8 mouse cellular contexts compared by ENCODE assay signal in the genomic region with DNA sequence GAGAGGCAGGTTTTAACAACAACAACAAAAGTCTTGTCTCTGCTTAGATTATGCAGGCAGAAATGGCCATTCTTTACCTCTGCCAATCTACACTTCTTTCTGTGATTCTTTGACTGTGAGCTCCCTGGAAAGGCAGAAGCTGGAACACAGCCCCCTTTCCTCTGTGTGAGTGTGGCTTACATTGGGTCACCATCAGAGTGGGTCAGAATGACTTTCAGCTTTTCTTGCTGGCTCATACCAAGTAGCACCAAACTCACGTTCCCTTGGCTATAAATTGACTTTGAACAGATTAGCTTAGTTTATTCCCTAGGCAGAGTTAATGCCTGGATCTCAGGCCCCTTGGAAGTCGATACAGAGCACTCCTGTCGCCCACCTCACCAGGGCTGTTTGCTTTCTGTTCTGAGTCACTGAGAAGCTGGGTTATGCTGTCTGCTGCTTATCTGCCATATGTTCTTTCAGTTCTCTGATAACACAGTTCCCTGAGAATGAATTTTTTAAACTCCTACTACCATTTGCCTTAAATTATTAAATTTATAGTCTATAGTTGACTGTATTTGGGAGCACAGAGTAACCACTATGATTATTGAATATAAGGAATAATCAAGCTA. TPM values are rescaled to one million over a fixed set of nuclear protein-coding genes. Genes with fewer than 3 reads are reported as not detected.
DNase-seq lines count a peak whose midpoint lies in the region; ATAC-seq and TF ChIP-seq lines count a peak whose summit lies in the region.
"Had no signal": no experiment of that assay in that cellular context is flagged by ENCODE, and none has a peak within 500 bp of the region (broad histone marks: within the 10 kb centered on the region; RNA-seq: fewer than 3 reads in every experiment).

No protein-coding gene starts in this region.

- peak overlapping the region in 1 of 2 experiments; percentile 45; a peak in 2 of 4 replicates for H3K27ac ChIP-seq in heart, embryonic 14.5 days (replicated peaks in 1 of 2; ENCODE audit: control insufficient read depth in 1 of 2, insufficient read depth in 1 of 2, low read depth in 2 of 2, low read length in 2 of 2)
- H3K27ac ChIP-seq in cerebellum, adult 2 months (ENCODE audit: insufficient read depth, low read length) = no peak overlapping the region
- no peak overlapping the region for H3K27ac ChIP-seq in midbrain, postnatal 0 days (ENCODE audit: low read depth, low read length)

- no peak for DNase-seq in heart, postnatal 14 days
- peak; percentile 10 to 13 for DNase-seq in right cerebral cortex, adult 2 months (ENCODE audit: low spot score in 2 of 2)
- no peak for DNase-seq in right cerebral cortex, postnatal 4 days
- peak; percentile 5 to 6 for DNase-seq in left cerebral cortex, postnatal 36 days (ENCODE audit: low spot score in 2 of 2)
- no peak for DNase-seq in cerebellum, adult 2 months
- DNase-seq in midbrain, postnatal 0 days (ENCODE audit: low spot score) = no peak

- intact Hi-C loops in heart, postnatal 14 days (cut with DNase I) = no loop called here
- intact Hi-C loops in left cerebral cortex, postnatal 36 days (cut with DNase I) = no loop called here

- peak overlapping the region; percentile 53 for H3K4me2 ChIP-seq in heart, embryonic 14.5 days (ENCODE audit: low read length)
- H3K4me2 ChIP-seq in midbrain, postnatal 0 days (ENCODE audit: low read depth, low read length, poor library complexity, severe bottlenecking) = no peak overlapping the region

- no peak overlapping the region for H3K4me3 ChIP-seq in heart, embryonic 14.5 days (ENCODE audit: control insufficient read depth in 1 of 2, insufficient read depth in 1 of 2, low read depth in 1 of 2, low read length in 2 of 2)
- H3K4me3 ChIP-seq in cerebellum, adult 2 months (replicated peaks; ENCODE audit: insufficient read depth, low read depth, low read length) = no peak overlapping the region
- no peak overlapping the region for H3K4me3 ChIP-seq in midbrain, postnatal 0 days (ENCODE audit: low read depth, low read length)

- TF ChIP-seq POLR2A in cerebellum, adult 2 months (IDR thresholded peaks at IDR 0.05; ENCODE audit: borderline replicate concordance, insufficient read depth, low read length) = no peak

- TF ChIP-seq CTCF in cerebellum, adult 2 months (IDR thresholded peaks at IDR 0.05; ENCODE audit: borderline replicate concordance, insufficient read depth, low read depth, low read length) = no peak
- no peak for TF ChIP-seq CTCF in midbrain, postnatal 0 days (IDR thresholded peaks at IDR 0.05)

- no peaks in the 10 kb centered on the region for H3K36me3 ChIP-seq in heart, embryonic 14.5 days (ENCODE audit: control insufficient read depth, insufficient read depth, low read length)
- H3K36me3 ChIP-seq in midbrain, postnatal 0 days (ENCODE audit: insufficient read depth, low read length) = no peaks in the 10 kb centered on the region

- 6% methylated on average over 3 of the region's 3 CpGs for WGBS in heart, embryonic 14.5 days
- WGBS in cerebellum, adult 2 months = 57% methylated on average over 3 of the region's 3 CpGs
- 40% methylated on average over 3 of the region's 3 CpGs for WGBS in midbrain, postnatal 0 days

- H3K27me3 ChIP-seq in heart, embryonic 14.5 days (ENCODE audit: control insufficient read depth, insufficient read depth, low read length) = no peaks in the 10 kb centered on the region
- H3K27me3 ChIP-seq in cerebellum, adult 2 months (ENCODE audit: control insufficient read depth, insufficient read depth, low read length) = no peaks in the 10 kb centered on the region
- no peaks in the 10 kb centered on the region for H3K27me3 ChIP-seq in midbrain, postnatal 0 days (ENCODE audit: insufficient read depth, low read length)
- H3K27me3 ChIP-seq: CH12.LX had no signal

- H3K9ac ChIP-seq in heart, embryonic 14.5 days (ENCODE audit: low read length) = peak overlapping the region; percentile 45; the same call in 1 of the 2 replicates
- H3K9ac ChIP-seq in midbrain, postnatal 0 days (replicated peaks; ENCODE audit: low read length, poor library complexity, severe bottlenecking) = no peak overlapping the region

- H3K9me3 ChIP-seq in heart, embryonic 14.5 days (ENCODE audit: control insufficient read depth, low read length) = no peaks in the 10 kb centered on the region; the same call in 1 of the 2 replicates
- H3K9me3 ChIP-seq in midbrain, postnatal 0 days (ENCODE audit: low read length) = no peaks in the 10 kb centered on the region

- H3K4me1 ChIP-seq in heart, embryonic 14.5 days (ENCODE audit: control insufficient read depth in 2 of 2, insufficient read depth in 2 of 2, low read length in 2 of 2) = peaks cover 4 to 14% of the 10 kb centered on the region in 2 experiments
- no peaks in the 10 kb centered on the region for H3K4me1 ChIP-seq in cerebellum, adult 2 months (ENCODE audit: control insufficient read depth, insufficient read depth, low read length)
- no peaks in the 10 kb centered on the region for H3K4me1 ChIP-seq in midbrain, postnatal 0 days (ENCODE audit: insufficient read depth, low read length)

- ATAC-seq in heart, embryonic 14.5 days (ENCODE audit: insufficient number of reproducible peaks, insufficient read depth, low FRiP score, low read depth) = no peak
- ATAC-seq in midbrain, postnatal 0 days (ENCODE audit: low FRiP score) = no peak

RNA-seq across cellular contexts. Expression of a gene that starts 39.7 kb away (rescaled TPM):
- 13.2 and 15.0 TPM in 2 replicates for polyA plus RNA-seq in heart, embryonic 14.5 days (2014; fragmentation: Nextera tagmentation; extraction: Ambion mirVana)
- total RNA-seq in heart, postnatal 14 days (2021) = 10 to 100 TPM; 15.1 to 15.4 TPM
- total RNA-seq in left cerebral cortex, postnatal 36 days (2021) = 10 to 100 TPM; 21.3 to 31.9 TPM
- polyA plus RNA-seq in cerebellum, adult 2 months (2012; rRNA removed) = 14.0 and 14.6 TPM in 2 replicates
- 14.8 and 20.3 TPM in 2 replicates for total RNA-seq in midbrain, postnatal 0 days (2014; rRNA removed)
- 11.5 and 12.2 TPM in 2 replicates for polyA plus RNA-seq in midbrain, postnatal 0 days (2015; fragmentation: Nextera tagmentation; extraction: Ambion mirVana)

Comparison
In these comparisons a context has a peak if more than half of its experiments do, and no peak if none do; other contexts are left out.
1. DNase-seq: peak in right cerebral cortex, adult 2 months (2 of 2) and left cerebral cortex, postnatal 36 days (2 of 2); none in heart, postnatal 14 days (0 of 2), right cerebral cortex, postnatal 4 days (single experiment), cerebellum, adult 2 months (0 of 2) and midbrain, postnatal 0 days (single experiment).